Mouse (Mus musculus) lung, postnatal 10 days (tissue): Measurements from ENCODE around the gene Med8.

Source experiments
- DNase-seq: peaks from one replicate; pipeline ENCODE4 v3.0.0; 2021

Med8 gene

GRCm38 (mm10) chr4:118409142-118409900 lies at the start of gene Med8, which contains the start of gene Szt2:
Med8 (plus strand) TSS chr4:118409337.
Szt2 (minus strand) TSS chr4:118409273.
- DNase-seq: peak; percentile 95

GRCm38 (mm10) chr4:118359896-118360720 lies 49.0 kb upstream of the Med8 start:
- DNase-seq: peak; percentile 83

GRCm38 (mm10) chr4:118361451-118361850 lies 47.7 kb upstream of the Med8 start:
- DNase-seq: no peak

- DNase-seq: no peak
These were observed 46.3 kb upstream of the Med8 start for GRCm38 (mm10) chr4:118362879-118363278.

- no peak for DNase-seq
These were observed 45.2 kb upstream of the Med8 start for GRCm38 (mm10) chr4:118363985-118364384.

GRCm38 (mm10) chr4:118364641-118365040 lies 44.5 kb upstream of the Med8 start:
- DNase-seq: no peak

- no peak for DNase-seq
These were observed 43.1 kb upstream of the Med8 start for GRCm38 (mm10) chr4:118365991-118366390.

GRCm38 (mm10) chr4:118367551-118367950 lies 41.6 kb upstream of the Med8 start:
- no peak for DNase-seq

GRCm38 (mm10) chr4:118368616-118369015 lies 40.5 kb upstream of the Med8 start:
- DNase-seq: no peak

- no peak for DNase-seq
These were observed 37.3 kb upstream of the Med8 start for GRCm38 (mm10) chr4:118371822-118372221.

GRCm38 (mm10) chr4:118375999-118376398 lies 33.1 kb upstream of the Med8 start:
- no peak for DNase-seq

- DNase-seq: no peak
These were observed 25.9 kb upstream of the Med8 start for GRCm38 (mm10) chr4:118383271-118383670.

GRCm38 (mm10) chr4:118387316-118387715 lies 21.8 kb upstream of the Med8 start:
- no peak for DNase-seq

- no peak for DNase-seq
These were observed 19.0 kb upstream of the Med8 start for GRCm38 (mm10) chr4:118390146-118390545.

GRCm38 (mm10) chr4:118394505-118394904 lies 14.6 kb upstream of the Med8 start:
- no peak for DNase-seq

GRCm38 (mm10) chr4:118395289-118395688 lies 13.8 kb upstream of the Med8 start:
- no peak for DNase-seq

GRCm38 (mm10) chr4:118396433-118396832 lies 12.7 kb upstream of the Med8 start:
- peak; percentile 31 for DNase-seq

- peak; percentile 48 for DNase-seq
These were observed 10.7 kb upstream of the Med8 start for GRCm38 (mm10) chr4:118398400-118398799.

- DNase-seq: no peak
These were observed 7.7 kb upstream of the Med8 start for GRCm38 (mm10) chr4:118401421-118401820.

- no peak for DNase-seq
These were observed 7.2 kb upstream of the Med8 start for GRCm38 (mm10) chr4:118401918-118402317.

GRCm38 (mm10) chr4:118402701-118403100 lies 6.4 kb upstream of the Med8 start:
- DNase-seq: no peak

GRCm38 (mm10) chr4:118410871-118411270 lies 1.7 kb downstream of the Med8 start:
- no peak for DNase-seq

- DNase-seq: no peak
These were observed 4.4 kb downstream of the Med8 start for GRCm38 (mm10) chr4:118413553-118413952.

GRCm38 (mm10) chr4:118415779-118416178 lies 6.6 kb downstream of the Med8 start:
- no peak for DNase-seq
